Mouse (Mus musculus) ZHBTc4 (cell line): ENCODE measurements at regions not wholly inside any gene's neighbourhood (a gene's known extent, or its start where the extent isn't known, plus 50 kb on each side); places are given as distances from the start of the nearest gene placed in this dataset.
"Not testable (repeated sequence)": the region's sequence is repeated elsewhere in the genome, so short reads cannot be mapped to it uniquely, and the experiment has no call there.

ENCODE experiments used
- DNase-seq: peaks from one replicate; pipeline ENCODE4 v3.0.0-alpha.2; 2011; ENCODE audit warnings: low read depth, low spot score

GRCm38 (mm10) chr7:77200903-77201302, 971.2 kb downstream of the Agbl1 start:
- not testable (repeated sequence) for DNase-seq

- DNase-seq, result no peak
These were observed 975.9 kb downstream of the Agbl1 start for GRCm38 (mm10) chr7:77205604-77206003.

- no peak for DNase-seq
These were observed 1019.7 kb downstream of the Agbl1 start for GRCm38 (mm10) chr7:77249391-77249790.

- no peak for DNase-seq
These were observed 1058.0 kb downstream of the Agbl1 start for GRCm38 (mm10) chr7:77287657-77288056.

GRCm38 (mm10) chr7:77294984-77295642, 1065.4 kb downstream of the Agbl1 start:
- DNase-seq, result no peak

- DNase-seq, result peak; percentile 43
These were observed 1073.5 kb downstream of the Agbl1 start for GRCm38 (mm10) chr7:77303227-77303626.

- DNase-seq, result peak; percentile 68
These were observed 1074.2 kb downstream of the Agbl1 start for GRCm38 (mm10) chr7:77303935-77304334.

- DNase-seq, result no peak
These were observed 1075.8 kb downstream of the Agbl1 start for GRCm38 (mm10) chr7:77305471-77305870.

GRCm38 (mm10) chr7:77311661-77312060, 1082.0 kb downstream of the Agbl1 start:
- DNase-seq, result no peak

- DNase-seq, result no peak
These were observed 1095.5 kb downstream of the Agbl1 start for GRCm38 (mm10) chr7:77325140-77325539.

GRCm38 (mm10) chr7:77326836-77327235, 1097.1 kb downstream of the Agbl1 start:
- DNase-seq, result no peak

GRCm38 (mm10) chr7:77327516-77327915, 1097.8 kb downstream of the Agbl1 start:
- no peak for DNase-seq

- DNase-seq, result no peak
These were observed 1108.9 kb downstream of the Agbl1 start for GRCm38 (mm10) chr7:77338630-77339029.
